Mouse (Mus musculus): ENCODE measurements around the gene 5730522E02Rik.
"Not testable (repeated sequence)": the region's sequence is repeated elsewhere in the genome, so short reads cannot be mapped to it uniquely, and the experiment has no call there.

The 5730522E02Rik gene

GRCm38 (mm10) chr11:26210582-26211180 lies at the start of gene 5730522E02Rik:
Gene 5730522E02Rik, minus strand, starts transcription at chr11:26210763.
- DNase-seq (ENCODE audit: low read depth, low spot score) = peak; percentile 57

- DNase-seq (ENCODE audit: low read depth, low spot score) = no peak
These were observed 26.0 kb upstream of the 5730522E02Rik start for GRCm38 (mm10) chr11:26236540-26236939.

GRCm38 (mm10) chr11:26229895-26230294 lies 19.3 kb upstream of the 5730522E02Rik start:
- no peak for DNase-seq (ENCODE audit: low read depth, low spot score)

GRCm38 (mm10) chr11:26213643-26214042 lies 3.1 kb upstream of the 5730522E02Rik start:
- not testable (repeated sequence) for DNase-seq (ENCODE audit: low read depth, low spot score)

GRCm38 (mm10) chr11:26209811-26210581 lies 567 bp downstream of the 5730522E02Rik start:
- DNase-seq (ENCODE audit: low read depth, low spot score) = peak; percentile 70

- DNase-seq (ENCODE audit: low read depth, low spot score) = no peak
These were observed 7.1 kb downstream of the 5730522E02Rik start for GRCm38 (mm10) chr11:26203466-26203865.

GRCm38 (mm10) chr11:26202842-26203241 lies 7.7 kb downstream of the 5730522E02Rik start:
- DNase-seq (ENCODE audit: low read depth, low spot score) = no peak

GRCm38 (mm10) chr11:26201778-26202097 lies 8.8 kb downstream of the 5730522E02Rik start:
- DNase-seq (ENCODE audit: low read depth, low spot score) = no peak

- DNase-seq (ENCODE audit: low read depth, low spot score) = peak; percentile 72
These were observed 9.4 kb downstream of the 5730522E02Rik start for GRCm38 (mm10) chr11:26200970-26201777.

GRCm38 (mm10) chr11:26195468-26195867 lies 15.1 kb downstream of the 5730522E02Rik start:
- no peak for DNase-seq (ENCODE audit: low read depth, low spot score)

GRCm38 (mm10) chr11:26187231-26187967 lies 23.2 kb downstream of the 5730522E02Rik start:
- no peak for DNase-seq (ENCODE audit: low read depth, low spot score)

- DNase-seq (ENCODE audit: low read depth, low spot score) = peak; percentile 66
These were observed 40.0 kb downstream of the 5730522E02Rik start for GRCm38 (mm10) chr11:26170572-26170971.

- DNase-seq (ENCODE audit: low read depth, low spot score) = no peak
These were observed 43.0 kb downstream of the 5730522E02Rik start for GRCm38 (mm10) chr11:26167609-26167971.

GRCm38 (mm10) chr11:26166966-26167608 lies 43.5 kb downstream of the 5730522E02Rik start:
- DNase-seq (ENCODE audit: low read depth, low spot score) = peak; percentile 83

GRCm38 (mm10) chr11:26164651-26165259 lies 45.8 kb downstream of the 5730522E02Rik start:
- no peak for DNase-seq (ENCODE audit: low read depth, low spot score)

GRCm38 (mm10) chr11:26161354-26161753 lies 49.2 kb downstream of the 5730522E02Rik start:
- peak; percentile 10 for DNase-seq (ENCODE audit: low read depth, low spot score)

- no peak for DNase-seq (ENCODE audit: low read depth, low spot score)
These were observed 51.5 kb downstream of the 5730522E02Rik start for GRCm38 (mm10) chr11:26159033-26159432.

- no peak for DNase-seq (ENCODE audit: low read depth, low spot score)
These were observed 70.5 kb downstream of the 5730522E02Rik start for GRCm38 (mm10) chr11:26140024-26140423.

GRCm38 (mm10) chr11:26138013-26138412 lies 72.5 kb downstream of the 5730522E02Rik start:
- DNase-seq (ENCODE audit: low read depth, low spot score) = no peak

- peak; percentile 65 for DNase-seq (ENCODE audit: low read depth, low spot score)
These were observed 79.7 kb downstream of the 5730522E02Rik start for GRCm38 (mm10) chr11:26130911-26131310.

- DNase-seq (ENCODE audit: low read depth, low spot score) = peak; percentile 93
These were observed 81.5 kb downstream of the 5730522E02Rik start for GRCm38 (mm10) chr11:26129054-26129453.
